Mouse (Mus musculus) cerebellum, postnatal 25 days (tissue): ENCODE results near the gene Faap20.
"Not testable (repeated sequence)": the region's sequence is repeated elsewhere in the genome, so short reads cannot be mapped to it uniquely, and the experiment has no call there.

Source experiments
- DNase-seq, 2 experiments: peaks; one replicate each; pipeline ENCODE4 v3.0.0; 2021; ENCODE audit warnings: mixed read lengths in 2 of 2

Gene Faap20

GRCm38 (mm10) chr4:155221599-155222551 lies 27.7 kb upstream of the Faap20 start:
- DNase-seq, result peak; percentile 85 to 89

DNA sequence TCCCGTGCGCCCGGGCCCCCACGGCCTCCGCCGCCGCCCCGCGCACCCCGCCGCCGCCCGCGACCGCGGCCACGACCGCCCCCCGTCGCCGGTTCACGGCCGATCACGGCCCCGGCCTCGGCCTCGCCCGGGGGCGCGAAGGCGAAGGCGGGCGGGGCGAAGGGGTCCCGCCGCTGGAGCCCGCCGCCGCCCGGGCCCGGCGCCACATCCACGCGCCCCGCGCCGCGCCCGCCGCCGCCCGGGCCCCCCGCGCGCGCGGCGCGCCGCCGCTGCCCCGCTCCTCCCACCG lies 27.1 kb upstream of the Faap20 start, which contains the start of gene Ski:
TSS of gene Ski (minus strand) at position 41 of the 289 bp plus-strand sequence.
- peak in 1 of 2 experiments; percentile 43 for DNase-seq

DNA sequence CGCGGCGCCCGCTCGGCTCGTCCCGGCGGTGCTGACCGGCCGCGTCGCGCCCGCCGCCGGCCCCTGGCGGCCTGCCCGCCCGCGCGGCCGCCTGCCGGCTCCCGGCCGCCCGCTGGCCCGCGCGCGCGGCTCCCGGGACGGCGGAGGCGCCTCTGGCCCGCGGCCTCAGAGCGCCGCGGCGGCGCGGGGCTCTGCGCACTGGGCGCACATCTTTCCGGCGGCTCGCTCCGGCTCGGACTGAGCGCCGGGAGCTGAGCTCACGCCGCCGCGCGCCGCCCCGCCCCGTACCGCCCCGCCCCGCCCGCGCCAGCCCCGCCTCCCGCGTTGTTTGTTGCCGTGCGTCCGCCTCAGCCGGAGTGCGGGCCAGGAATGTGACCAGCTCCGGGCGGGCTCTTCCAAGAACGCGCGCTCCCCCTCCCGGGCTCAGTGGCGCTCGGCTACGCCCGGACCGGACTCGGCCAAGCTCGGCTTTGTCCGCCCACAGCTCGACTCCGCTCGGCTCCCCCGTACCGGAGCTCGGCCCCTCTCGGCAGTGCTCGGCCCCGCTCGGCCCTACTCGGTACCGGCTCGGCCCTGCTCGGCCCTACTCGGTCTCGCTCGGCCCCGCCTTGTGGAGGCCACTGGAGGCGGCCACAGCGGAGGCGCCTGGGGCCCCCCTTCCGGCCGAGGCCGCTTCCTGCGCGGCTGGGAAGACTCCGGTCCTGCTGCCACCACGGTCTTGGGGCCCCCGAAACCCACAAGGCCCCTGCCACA lies 26.6 kb upstream of the Faap20 start:
- DNase-seq, result peak; percentile 100

DNA sequence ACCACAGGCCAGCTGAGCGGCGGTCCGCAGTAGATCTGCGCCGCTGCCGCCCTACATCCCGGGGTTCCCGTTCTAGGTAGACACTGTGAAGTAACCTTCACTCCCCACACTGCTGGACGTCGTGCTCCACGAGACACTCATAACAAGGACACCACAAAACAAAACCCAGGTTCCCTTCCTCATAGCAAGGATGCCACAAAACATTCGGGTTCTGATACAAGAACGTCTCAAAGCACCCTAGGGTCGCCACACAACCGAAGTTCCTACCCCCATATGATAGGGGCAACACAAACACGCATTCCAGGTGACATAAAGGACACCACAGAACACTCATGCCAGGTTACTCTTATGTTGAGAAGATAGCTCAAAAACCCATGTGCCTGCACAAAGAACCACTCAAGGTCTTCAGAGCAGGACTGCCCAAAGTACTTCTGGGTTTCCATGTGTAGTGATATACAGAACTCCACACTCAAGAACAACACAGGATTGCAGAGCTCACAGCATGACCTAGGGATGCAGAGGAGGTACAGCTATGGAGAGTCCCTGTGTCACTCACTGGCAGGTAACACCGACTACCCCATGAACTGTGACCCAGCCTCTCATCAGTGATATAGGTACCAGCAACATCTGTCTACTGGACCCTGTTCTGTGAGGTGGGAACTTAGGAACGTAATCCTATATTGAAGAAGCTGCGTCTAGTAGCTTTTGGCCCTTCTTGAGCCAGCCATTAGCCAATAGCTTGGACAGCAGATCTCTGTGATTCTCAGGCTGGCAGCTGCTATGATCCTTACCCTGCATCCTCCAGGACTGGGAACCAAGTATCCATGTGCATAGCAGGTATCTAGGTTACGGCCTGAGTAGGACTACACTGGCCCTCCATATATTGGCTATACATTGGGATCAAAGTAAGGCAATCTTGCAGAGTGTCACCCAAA lies 25.7 kb upstream of the Faap20 start:
- no peak for DNase-seq

DNA sequence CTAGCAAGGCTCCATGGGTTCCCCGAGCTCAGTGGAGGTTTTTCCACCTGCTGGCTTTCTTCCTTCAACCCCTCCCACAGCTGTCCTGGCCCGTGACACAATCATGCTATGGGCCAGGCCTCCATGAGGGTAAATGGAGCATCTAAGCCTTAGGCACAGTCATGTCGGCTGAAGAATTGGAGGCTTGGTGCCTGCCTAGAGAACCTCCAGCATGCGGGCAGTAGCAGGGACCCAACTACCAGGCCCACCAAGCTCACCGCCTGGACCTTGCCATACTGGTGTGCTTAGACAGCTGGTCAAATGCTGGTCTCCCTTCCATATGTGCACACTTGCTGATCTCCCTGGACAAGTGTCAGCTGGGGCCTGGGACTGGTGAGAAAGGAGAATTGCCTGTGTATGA lies 23.7 kb upstream of the Faap20 start:
- DNase-seq, result no peak

DNA sequence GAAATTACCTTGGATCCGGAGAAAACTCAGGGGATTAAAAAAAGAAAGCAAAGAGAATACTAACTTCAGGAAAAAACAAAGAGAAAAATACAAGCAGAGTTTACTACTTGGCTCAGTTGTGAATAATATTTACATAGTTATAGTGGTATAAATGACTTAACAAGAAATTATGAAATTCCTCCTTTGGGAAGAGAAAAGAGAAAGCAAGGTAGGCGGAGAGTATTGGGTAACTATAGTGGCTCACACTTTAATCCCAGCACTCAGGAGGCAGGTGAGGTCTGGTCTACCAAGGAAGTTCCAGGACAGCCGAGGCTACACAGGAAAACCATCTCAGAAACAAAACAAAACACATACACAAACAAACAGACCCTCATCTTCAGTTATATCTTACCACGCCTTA lies 21.6 kb upstream of the Faap20 start:
- DNase-seq, result no peak

DNA sequence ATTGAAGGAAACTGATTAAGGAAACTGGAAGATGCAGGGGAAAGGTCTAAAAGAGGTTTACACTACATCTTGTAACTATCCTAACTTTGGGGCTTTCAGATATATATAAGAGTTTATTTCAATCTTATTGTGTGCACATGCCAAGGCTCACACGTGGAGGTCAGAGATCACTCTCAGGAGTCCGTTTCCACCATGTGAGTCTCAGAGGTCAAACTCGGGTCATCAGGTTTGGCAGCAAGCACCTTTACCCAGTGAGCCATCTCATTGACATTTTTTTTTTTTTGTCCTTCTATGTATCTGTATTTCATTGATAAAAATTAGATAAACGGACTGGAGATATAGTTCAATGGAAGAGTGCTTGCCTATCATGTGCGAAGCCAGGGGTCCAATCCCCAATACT lies 21.1 kb upstream of the Faap20 start:
- DNase-seq, result no peak

GRCm38 (mm10) chr4:155233878-155234277 lies 15.7 kb upstream of the Faap20 start:
- DNase-seq, result peak; percentile 86 to 87

- peak in 1 of 2 experiments; percentile 49 for DNase-seq
These were observed 15.0 kb upstream of the Faap20 start for GRCm38 (mm10) chr4:155234371-155235310.

GRCm38 (mm10) chr4:155235311-155236119 lies 14.1 kb upstream of the Faap20 start:
- peak; percentile 83 to 89 for DNase-seq

GRCm38 (mm10) chr4:155236737-155237385 lies 12.7 kb upstream of the Faap20 start:
- no peak for DNase-seq

- no peak for DNase-seq
These were observed 11.3 kb upstream of the Faap20 start for GRCm38 (mm10) chr4:155238276-155238675.

DNA sequence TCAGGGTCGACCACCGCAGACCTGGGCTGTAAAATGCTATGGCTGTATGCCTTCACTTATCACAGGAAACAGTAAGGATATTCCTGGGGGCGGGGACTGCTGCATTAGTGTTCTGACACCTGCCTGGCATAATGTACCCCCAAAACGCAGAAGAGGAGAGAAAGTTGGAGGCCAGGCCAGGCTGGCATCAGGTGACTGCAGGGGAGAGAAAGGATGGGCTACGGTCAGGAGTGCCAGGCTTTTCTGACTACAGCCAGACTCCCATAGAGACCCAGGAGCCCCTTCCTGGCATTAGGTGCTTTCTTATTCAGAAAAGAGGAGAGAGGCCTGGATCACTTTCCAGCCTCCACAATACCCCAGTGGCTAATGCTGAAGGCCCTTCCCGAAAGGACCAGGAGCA lies 10.1 kb upstream of the Faap20 start:
- no peak for DNase-seq

DNA sequence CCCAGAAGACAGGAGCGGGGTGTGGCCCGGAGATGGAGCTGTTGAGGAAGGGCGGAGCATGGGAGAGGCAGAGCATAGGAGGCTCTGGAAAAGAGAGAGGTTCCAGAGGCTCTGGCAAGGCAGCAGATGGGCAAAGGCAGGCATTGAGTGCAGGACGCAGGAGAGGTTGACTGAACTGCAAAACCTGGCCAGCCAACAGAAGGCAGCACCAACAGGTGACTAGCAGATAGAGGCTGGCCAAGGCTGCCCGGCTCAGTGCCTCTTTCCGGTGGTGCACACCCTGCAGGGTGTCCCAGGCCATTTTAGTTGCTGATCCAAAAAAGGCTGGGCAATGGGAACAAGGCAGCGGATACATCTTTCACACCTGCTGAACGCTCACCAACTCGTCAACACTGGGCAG lies 7.8 kb upstream of the Faap20 start:
- peak; percentile 91 to 93 for DNase-seq

DNA sequence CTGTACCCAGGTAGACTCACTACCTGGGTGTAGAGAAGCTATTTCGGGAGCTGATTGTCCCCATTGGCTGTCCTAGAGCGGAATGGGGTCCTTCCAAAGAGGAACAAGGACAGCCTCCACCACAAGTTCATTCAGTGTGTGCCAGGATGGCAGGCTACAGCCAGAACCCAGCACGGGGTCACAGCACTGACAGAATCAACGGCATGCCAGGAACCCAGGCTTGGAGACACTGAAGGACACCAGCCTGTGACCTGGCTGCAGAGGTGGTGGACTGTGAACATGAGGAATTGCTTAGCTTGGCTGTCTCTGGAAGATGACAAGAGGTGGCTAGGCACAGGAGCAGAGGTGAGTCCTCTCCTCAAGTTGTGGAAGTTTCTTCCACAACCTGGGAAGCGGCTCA lies 7.3 kb upstream of the Faap20 start:
- peak in 1 of 2 experiments; percentile 66 for DNase-seq

- DNase-seq, result no peak
These were observed 6.4 kb upstream of the Faap20 start for GRCm38 (mm10) chr4:155243233-155243632.

DNA sequence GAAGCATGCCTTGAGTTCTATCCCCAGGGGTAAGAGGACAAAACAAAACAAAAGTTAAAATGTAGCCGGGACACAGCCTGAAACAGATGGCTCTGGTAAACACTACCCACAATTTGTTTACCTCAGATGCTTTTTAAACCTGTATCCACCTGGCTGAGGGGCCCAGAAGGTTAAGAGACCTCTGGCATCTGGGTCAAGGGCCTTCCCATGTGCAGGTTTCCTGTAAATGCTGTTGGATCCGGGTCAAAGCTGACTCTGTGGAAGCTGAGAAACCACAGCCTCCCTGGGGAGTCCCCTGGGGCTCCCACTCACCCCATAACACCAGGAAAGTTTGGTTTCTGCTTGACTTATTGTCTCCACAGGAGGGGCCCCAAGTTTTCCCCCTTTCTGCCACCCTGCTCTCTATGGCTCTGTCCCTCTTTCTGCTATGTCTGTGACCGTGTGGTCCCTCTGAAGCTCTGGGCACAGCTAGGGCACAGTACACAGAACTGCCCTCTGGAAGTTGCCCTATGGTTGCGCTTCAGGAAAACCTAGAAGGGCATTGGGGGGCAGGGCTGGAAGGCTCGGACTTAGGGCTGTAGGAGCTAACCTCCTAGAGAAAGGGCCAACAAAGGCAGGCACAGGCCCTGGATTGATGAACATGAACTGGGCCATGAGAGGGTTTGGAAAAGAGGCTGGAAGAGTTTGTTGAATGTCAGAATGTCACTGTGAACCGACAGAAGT lies 3.7 kb upstream of the Faap20 start:
- peak in 1 of 2 experiments; percentile 33 for DNase-seq

DNA sequence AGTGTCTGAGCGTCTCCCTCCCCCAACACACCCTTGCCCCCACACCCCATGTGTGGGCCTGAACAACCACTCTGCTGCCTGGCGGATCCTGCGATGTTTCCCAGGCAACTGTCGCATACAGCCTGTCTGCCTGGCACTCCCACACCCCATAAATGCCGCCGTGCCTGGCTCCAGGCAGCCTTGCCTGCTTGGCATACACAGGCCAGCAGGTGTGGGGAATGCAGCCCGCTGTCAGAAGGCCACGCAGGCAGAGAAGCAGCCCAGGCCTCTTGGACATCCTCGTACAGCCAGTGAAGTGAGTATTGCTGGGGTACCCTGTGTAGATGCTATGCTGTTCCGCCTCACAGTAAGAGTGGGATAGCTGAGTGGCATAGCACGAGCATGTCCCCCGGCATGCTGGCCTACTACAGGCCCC lies 2.9 kb upstream of the Faap20 start:
- DNase-seq, result peak; percentile 87 to 90

DNA sequence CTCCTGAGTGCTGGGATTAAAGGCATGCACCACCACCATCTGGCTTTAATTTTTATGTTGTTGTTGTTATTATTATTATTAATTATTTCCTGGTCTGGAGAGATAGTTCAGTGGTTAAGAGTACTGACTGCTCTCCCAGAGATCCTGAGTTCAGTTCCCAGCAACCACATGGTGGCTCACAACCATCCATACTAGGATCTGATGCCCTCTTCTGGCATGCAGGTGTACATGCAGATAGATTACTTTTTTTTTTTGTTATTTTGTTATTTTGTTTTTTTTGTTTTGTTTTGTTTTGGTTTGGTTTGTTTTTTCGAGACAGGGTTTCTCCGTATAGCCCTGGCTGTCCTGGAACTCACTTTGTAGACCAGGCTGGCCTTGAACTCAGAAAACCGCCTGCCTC lies 1.5 kb upstream of the Faap20 start:
- DNase-seq, result not testable (repeated sequence)
